Mouse (Mus musculus) heart, adult 2 months (tissue): ENCODE measurements at regions not wholly inside any gene's neighbourhood (a gene's known extent, or its start where the extent isn't known, plus 50 kb on each side); places are given as distances from the start of the nearest gene placed in this dataset.

Experiments used
- DNase-seq, 2 experiments: peaks; one replicate each; pipeline ENCODE4 v3.0.0; 2021
- H3K27ac ChIP-seq: fragments of 200-600 bp; 2 replicates; pipeline ENCODE4 v1.8.1; 2022
- H3K27me3 ChIP-seq: fragments of 200-500 bp; 2 replicates; pipeline ENCODE4 v1.6.1; 2012; ENCODE audit warnings: mild to moderate bottlenecking, low read length, inconsistent platforms, mixed read lengths; ENCODE audit not compliant: control insufficient read depth, insufficient read depth
- H3K36me3 ChIP-seq: fragments of 200-500 bp; 2 replicates; pipeline ENCODE4 v1.6.1; 2012; ENCODE audit warnings: low read length, inconsistent platforms; ENCODE audit not compliant: control insufficient read depth, insufficient read depth
- H3K4me1 ChIP-seq: fragments of 200-500 bp; 2 replicates; pipeline ENCODE4 v1.6.1; 2011; ENCODE audit warnings: low read length; ENCODE audit not compliant: control insufficient read depth, insufficient read depth
- H3K4me3 ChIP-seq: fragments of 200-600 bp; 2 replicates; pipeline ENCODE4 v1.8.1; 2022
- H3K79me2 ChIP-seq: fragments of 200-500 bp; replicated peaks from 2 replicates; pipeline ENCODE4 v1.6.1; 2012; ENCODE audit warnings: mild to moderate bottlenecking, inconsistent platforms, low read length, moderate library complexity, mixed read lengths; ENCODE audit not compliant: control insufficient read depth, insufficient read depth
- H3K9ac ChIP-seq: fragments of 200-500 bp; 2 replicates; pipeline ENCODE4 v1.6.1; 2012; ENCODE audit warnings: low read depth, mild to moderate bottlenecking, control low read depth, inconsistent platforms, low read length, mixed read lengths
- CTCF ChIP-seq: fragments of 200-600 bp; IDR thresholded peaks from 2 replicates; pipeline ENCODE4 v1.8.1; 2022; ENCODE audit warnings: antibody characterized with exemption, mild to moderate bottlenecking, moderate library complexity
- EP300 ChIP-seq: fragments of 200-500 bp; IDR thresholded peaks from 2 replicates; pipeline ENCODE4 v1.6.1; 2011; ENCODE audit warnings: low read depth, low read length, control low read depth; ENCODE audit not compliant: insufficient read depth
- POLR2A ChIP-seq: fragments of 200-500 bp; IDR thresholded peaks from 2 replicates; pipeline ENCODE4 v1.6.1; 2011; ENCODE audit warnings: mild to moderate bottlenecking, low read depth, low read length, control low read depth; ENCODE audit not compliant: insufficient read depth
- WGBS: fragments of 180-500 bp; shearing (Covaris S2); methylation state at CpG from one replicate; pipeline ENCODE4 v1.1.7; 2018; 5-methylcytosine and 5-hydroxymethylcytosine counted together
- intact Hi-C: fragments of 180-260 bp; cut with DNase I; formaldehyde crosslinking; loops from one replicate; pipeline ENCODE4 v1.15.1; 2025

DNA sequence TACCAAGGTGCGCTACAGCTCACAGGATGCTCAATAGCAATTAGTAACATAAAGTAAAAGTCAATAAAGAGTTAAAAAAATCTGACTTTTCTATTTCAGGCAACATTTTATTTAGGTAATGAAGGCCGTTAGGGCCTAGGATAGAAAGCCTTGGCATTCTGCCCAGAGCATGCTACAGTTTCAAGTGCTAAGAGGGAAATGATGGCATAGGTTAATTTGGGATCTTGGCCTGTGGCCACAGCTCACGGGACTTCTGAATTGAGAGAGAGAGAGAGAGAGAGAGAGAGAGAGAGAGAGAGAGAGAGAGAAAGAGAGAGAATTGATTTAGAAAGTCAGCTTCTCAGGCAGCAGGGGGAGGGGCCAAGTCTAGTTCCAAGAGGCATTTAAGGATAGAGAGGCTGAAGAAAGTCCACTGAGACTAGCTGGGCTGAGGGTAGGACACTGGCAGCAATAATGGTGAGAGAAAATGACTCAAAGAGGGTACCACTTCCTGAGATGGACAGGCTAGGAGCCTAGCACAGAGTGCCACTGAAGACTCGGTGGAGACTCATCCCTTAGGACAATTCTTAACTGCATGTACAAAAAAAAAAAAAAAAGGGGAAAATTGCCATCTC, 52.6 kb upstream of the Klf14 start:
- H3K79me2 ChIP-seq, result no peaks in the 10 kb centered on the region
- no peak overlapping the region for H3K4me3 ChIP-seq
- H3K9ac ChIP-seq, result no peak overlapping the region
- H3K4me1 ChIP-seq, result peaks cover 8% of the 10 kb centered on the region
- peak; percentile 74 to 85 for DNase-seq
- H3K27ac ChIP-seq, result peak overlapping the region; percentile 59
- no peaks in the 10 kb centered on the region; the same call in 1 of the 2 replicates for H3K36me3 ChIP-seq
- 9% methylated on average over 4 of the region's 4 CpGs for WGBS
- H3K27me3 ChIP-seq, result no peaks in the 10 kb centered on the region
- intact Hi-C loops, result no loop called here
- TF ChIP-seq CTCF (no peak), EP300 (no peak), POLR2A (no peak)

DNA sequence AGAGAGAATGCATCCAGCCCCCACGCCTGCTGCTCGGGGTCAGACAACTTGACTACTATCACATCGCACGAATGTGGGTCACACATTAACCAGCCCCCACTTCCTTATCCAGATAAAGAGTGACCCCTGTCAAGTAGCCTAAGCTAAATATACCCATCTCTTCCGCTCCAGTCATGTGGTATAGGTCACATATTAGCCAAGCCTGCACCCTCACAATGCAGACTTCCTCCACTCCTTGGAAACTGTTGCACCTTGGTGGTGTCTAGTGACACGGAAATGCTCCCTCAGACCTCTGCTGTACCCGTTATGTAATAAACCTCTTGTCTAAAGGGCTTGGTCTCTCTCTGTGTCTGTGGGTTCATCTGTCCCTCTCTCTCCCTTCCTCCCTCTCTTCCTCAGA, 57.7 kb upstream of the Klf14 start:
- Histone ChIP-seq H3K36me3 (no peaks in the 10 kb centered on the region), H3K79me2 (no peaks in the 10 kb centered on the region), H3K9ac (no peak overlapping the region), H3K4me3 (no peak overlapping the region), H3K27me3 (no peaks in the 10 kb centered on the region), H3K27ac (no peak overlapping the region), H3K4me1 (peaks cover 7% of the 10 kb centered on the region)
- DNase-seq, result no peak
- intact Hi-C loops, result no loop called here
- WGBS, result 30% methylated on average over 7 of the region's 7 CpGs
- no peak for TF ChIP-seq POLR2A
- no peak for TF ChIP-seq CTCF
- no peak for TF ChIP-seq EP300

DNA sequence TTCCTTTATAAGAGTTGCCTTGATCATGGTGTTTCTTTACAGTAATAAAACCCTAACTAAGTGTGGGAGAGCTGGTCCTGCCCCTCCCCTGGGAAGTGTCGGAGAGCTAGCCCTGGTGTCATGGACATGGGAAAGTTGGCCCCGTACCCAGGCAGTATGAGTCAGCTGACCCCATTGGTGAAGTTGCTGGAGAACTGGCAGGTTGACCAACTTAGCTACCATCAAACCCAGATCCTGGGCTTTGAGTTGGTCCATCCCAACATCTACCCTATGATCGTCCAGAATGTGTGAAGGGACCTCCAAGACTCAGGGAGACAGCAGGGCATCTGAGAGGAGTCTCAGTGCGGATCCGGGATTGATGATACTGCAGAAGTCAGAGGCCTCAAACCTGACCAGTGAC, 62.9 kb upstream of the Klf14 start:
- DNase-seq, result no peak
- H3K9ac ChIP-seq, result no peak overlapping the region
- H3K4me1 ChIP-seq, result no peaks in the 10 kb centered on the region
- intact Hi-C loops, result no loop called here
- H3K79me2 ChIP-seq, result no peaks in the 10 kb centered on the region
- no peak overlapping the region for H3K27ac ChIP-seq
- no peaks in the 10 kb centered on the region for H3K36me3 ChIP-seq
- H3K4me3 ChIP-seq, result no peak overlapping the region
- no peak for TF ChIP-seq EP300
- no peak for TF ChIP-seq CTCF
- TF ChIP-seq POLR2A, result no peak
- WGBS, result 84% methylated on average over 5 of the region's 5 CpGs
- H3K27me3 ChIP-seq, result no peaks in the 10 kb centered on the region

DNA sequence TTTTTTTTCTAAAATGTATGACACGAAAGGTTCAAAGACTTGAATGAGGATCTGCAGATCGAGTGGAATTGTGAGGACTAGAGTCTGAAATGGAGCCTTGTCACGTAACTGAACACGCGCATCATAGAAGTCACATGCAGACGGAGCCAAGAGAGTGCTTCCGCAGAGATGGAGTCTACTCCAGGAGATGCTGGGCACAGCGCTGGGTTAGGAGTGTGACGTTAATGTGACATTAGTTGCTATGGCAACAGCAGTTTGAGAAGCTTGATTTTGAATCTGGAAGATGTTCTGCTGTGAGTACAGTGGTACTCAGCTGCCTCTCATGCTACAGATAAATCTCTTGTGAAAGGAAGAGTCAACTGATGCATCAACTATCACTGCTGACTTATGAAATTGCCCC, 70.9 kb upstream of the Klf14 start:
- H3K36me3 ChIP-seq, result no peaks in the 10 kb centered on the region
- H3K9ac ChIP-seq, result no peak overlapping the region
- H3K4me1 ChIP-seq, result peaks cover 1% of the 10 kb centered on the region; the same call in 1 of the 2 replicates
- H3K27ac ChIP-seq, result no peak overlapping the region
- TF ChIP-seq EP300, result no peak
- TF ChIP-seq POLR2A, result no peak
- TF ChIP-seq CTCF, result no peak
- no peaks in the 10 kb centered on the region for H3K27me3 ChIP-seq
- H3K79me2 ChIP-seq, result no peaks in the 10 kb centered on the region
- intact Hi-C loops, result loop anchor here (5.0 kb wide), 2 partner anchors 492 to 627 kb away; partner anchors contain the start of gene Klhdc10
- WGBS, result 89% methylated on average over 9 of the region's 9 CpGs
- H3K4me3 ChIP-seq, result no peak overlapping the region
- no peak for DNase-seq

DNA sequence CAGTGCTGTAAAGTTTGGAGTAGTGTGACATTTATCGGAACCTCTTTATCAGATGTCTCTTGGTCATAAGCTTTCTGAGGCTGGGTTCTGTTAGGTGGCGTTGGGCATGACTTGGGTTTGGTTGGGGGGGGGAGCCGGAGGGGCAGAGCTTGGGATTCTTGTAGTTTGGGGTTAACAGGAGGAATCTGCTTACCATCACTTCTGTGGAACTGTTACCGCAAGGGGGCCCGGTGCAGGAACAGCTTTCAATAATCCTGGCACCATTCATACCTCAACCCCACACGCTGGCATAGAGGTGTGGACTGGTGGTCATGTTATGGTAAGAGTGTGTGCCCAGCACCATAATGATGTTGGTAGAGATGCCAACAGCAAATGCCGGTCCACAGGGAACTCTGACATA, 72.1 kb upstream of the Klf14 start:
- WGBS, result 83% methylated on average over 7 of the region's 7 CpGs
- H3K4me1 ChIP-seq, result peaks cover 1% of the 10 kb centered on the region; the same call in 1 of the 2 replicates
- TF ChIP-seq CTCF, result no peak
- TF ChIP-seq POLR2A, result no peak
- no peak for TF ChIP-seq EP300

DNA sequence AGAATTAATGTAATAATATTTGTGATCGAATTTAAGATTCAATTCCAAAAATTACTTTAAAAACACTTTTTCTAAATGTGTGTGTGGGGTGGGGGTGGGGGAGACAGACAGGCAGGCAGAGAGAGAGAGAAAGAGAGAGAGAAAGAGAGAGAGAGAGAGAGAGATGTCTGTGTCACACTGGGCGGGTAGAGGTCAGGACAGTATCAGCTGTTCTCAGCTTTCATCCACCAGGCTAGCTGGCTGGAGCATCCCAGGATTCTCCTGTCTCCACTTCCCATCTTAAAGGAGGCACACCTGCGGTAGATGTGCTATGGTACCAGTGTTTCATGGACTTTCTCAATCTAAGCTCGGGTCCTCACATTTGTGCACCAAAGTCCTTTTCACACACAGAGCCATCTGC, 73.3 kb upstream of the Klf14 start:
- Histone ChIP-seq H3K9ac (no peak overlapping the region), H3K36me3 (no peaks in the 10 kb centered on the region), H3K27ac (no peak overlapping the region), H3K27me3 (no peaks in the 10 kb centered on the region), H3K4me1 (peaks cover 1% of the 10 kb centered on the region; the same call in 1 of the 2 replicates), H3K79me2 (no peaks in the 10 kb centered on the region), H3K4me3 (no peak overlapping the region)
- TF ChIP-seq POLR2A (no peak), EP300 (no peak), CTCF (no peak)
- WGBS, result 85% methylated on average over 4 of the region's 4 CpGs
- DNase-seq, result no peak
- intact Hi-C loops, result loop anchor here (5.0 kb wide), 2 partner anchors 495 to 630 kb away; partner anchors contain the start of gene Klhdc10

More for the DNA sequence above, 72.1 kb upstream of the Klf14 start:
- intact Hi-C loops, result loop anchor here (5.0 kb wide), 2 partner anchors 494 to 629 kb away; partner anchors contain the start of gene Klhdc10
- DNase-seq, result no peak
- Histone ChIP-seq H3K36me3 (no peaks in the 10 kb centered on the region), H3K4me3 (no peak overlapping the region), H3K27me3 (no peaks in the 10 kb centered on the region), H3K79me2 (no peaks in the 10 kb centered on the region), H3K9ac (no peak overlapping the region), H3K27ac (no peak overlapping the region)
